Mouse (Mus musculus) limb, embryonic 12.5 days (tissue): ENCODE results near the gene Slain1. TPM values are rescaled to one million over a fixed set of nuclear protein-coding genes. Genes with fewer than 3 reads are reported as not detected.

Source experiments
- ATAC-seq: fragments of 200-750 bp; cut with Nextera tagmentation; 2 replicates; pipeline ENCODE4 v1.8.0; 2017; ENCODE audit warnings: low read depth, moderate TSS enrichment; ENCODE audit not compliant: insufficient number of reproducible peaks, insufficient read depth, low FRiP score, low TSS enrichment
- H3K27ac ChIP-seq: fragments of 300-500 bp; sonication (generic); 2 replicates; pipeline ENCODE4 v1.5.1; 2016; ENCODE audit warnings: mild to moderate bottlenecking, moderate library complexity
- H3K27me3 ChIP-seq: fragments of 300-500 bp; sonication (generic); 2 replicates; pipeline ENCODE4 v1.6.1; 2016; ENCODE audit warnings: mild to moderate bottlenecking, moderate library complexity
- H3K36me3 ChIP-seq: fragments of 300-500 bp; sonication (generic); 2 replicates; pipeline ENCODE4 v1.6.1; 2016; ENCODE audit warnings: mild to moderate bottlenecking, moderate library complexity
- H3K4me1 ChIP-seq: fragments of 300-500 bp; sonication (generic); replicated peaks from 2 replicates; pipeline ENCODE4 v1.6.1; 2016
- H3K4me2 ChIP-seq: fragments of 300-500 bp; sonication (generic); 2 replicates; pipeline ENCODE4 v1.6.1; 2016; ENCODE audit warnings: mild to moderate bottlenecking, moderate library complexity
- H3K4me3 ChIP-seq: fragments of 300-500 bp; sonication (generic); replicated peaks from 2 replicates; pipeline ENCODE4 v1.5.1; 2016; ENCODE audit warnings: mild to moderate bottlenecking
- H3K9ac ChIP-seq: fragments of 300-500 bp; sonication (generic); replicated peaks from 2 replicates; pipeline ENCODE4 v1.6.1; 2016; ENCODE audit warnings: mild to moderate bottlenecking, moderate library complexity
- H3K9me3 ChIP-seq: fragments of 300-500 bp; sonication (generic); 2 replicates; pipeline ENCODE4 v1.6.1; 2016; ENCODE audit warnings: mild to moderate bottlenecking, moderate library complexity
- WGBS: fragments of 180-500 bp; shearing (Covaris S2); methylation state at CpG from one replicate; pipeline ENCODE4 v1.1.7; 2016; 5-methylcytosine and 5-hydroxymethylcytosine counted together
- polyA plus RNA-seq: library from polyadenylated mRNA; unstranded; fragments of >200 nt; fragmentation: Nextera tagmentation; extraction: Ambion mirVana; gene quantifications from 2 replicates; pipeline ENCODE4 v1.2.1, GENCODE M21; 2016

Slain1 gene
- polyA plus RNA-seq, 1 experiment from 2014 or later = 2.8 TPM

DNA sequence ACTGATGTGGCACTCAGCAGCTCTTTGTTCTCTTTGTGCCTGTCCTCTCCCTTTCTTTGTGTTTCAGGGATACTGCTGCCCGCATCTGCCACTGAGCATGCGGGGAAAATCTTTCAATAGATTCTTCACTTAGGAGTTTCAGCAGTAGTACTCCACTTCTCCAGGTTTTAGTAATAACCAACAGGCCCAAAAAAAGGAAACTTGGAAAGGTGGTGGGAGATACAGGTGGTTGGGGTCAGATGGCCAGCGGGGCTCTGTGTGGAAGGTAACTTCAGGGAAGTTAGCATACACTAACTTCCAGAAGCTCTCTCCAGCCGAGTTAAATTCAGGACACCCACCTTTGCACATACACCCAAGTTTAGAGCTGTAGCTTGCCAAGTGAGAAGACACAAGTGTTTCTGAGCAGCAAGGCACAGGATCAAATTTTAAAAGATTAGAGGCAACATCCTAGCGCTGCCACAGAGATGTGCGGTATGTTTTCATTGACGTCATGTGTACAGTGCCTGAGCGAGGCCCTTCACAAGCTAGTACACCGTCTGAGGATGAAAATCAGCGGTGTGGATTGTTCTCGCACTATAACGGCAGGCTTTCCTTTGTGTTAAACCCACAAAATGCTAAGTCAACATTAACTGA is 1.3 kb upstream of the Slain1 start:
- WGBS = 46% methylated on average over 12 of the region's 12 CpGs
- Histone ChIP-seq H3K36me3 (no peaks in the 10 kb centered on the region), H3K4me2 (no peak overlapping the region), H3K27me3 (peaks cover 35% of the 10 kb centered on the region), H3K9ac (no peak overlapping the region), H3K4me3 (no peak overlapping the region), H3K4me1 (peaks cover 14% of the 10 kb centered on the region), H3K27ac (no peak overlapping the region), H3K9me3 (no peaks in the 10 kb centered on the region)
- no peak for ATAC-seq

DNA sequence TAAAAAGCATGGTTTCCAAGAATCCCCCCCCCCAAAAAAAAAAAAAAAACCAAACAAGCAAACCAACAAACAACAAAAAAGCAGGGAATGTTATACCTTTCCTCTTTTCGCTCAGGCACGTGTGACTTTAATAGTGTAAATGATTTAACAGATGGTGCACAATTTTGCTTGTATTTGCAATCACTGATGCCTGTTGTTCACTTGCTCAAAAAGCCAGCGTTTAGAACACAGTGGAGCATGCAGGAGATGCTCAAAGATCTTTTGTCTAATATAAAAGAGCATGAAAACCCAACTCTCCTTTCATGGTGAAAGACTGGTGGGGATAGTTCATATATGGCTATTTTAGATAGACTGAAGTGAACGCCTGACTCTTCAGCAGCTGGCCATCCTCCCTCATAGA is 726 bp upstream of the Slain1 start:
- Histone ChIP-seq H3K27me3 (peaks cover 35% of the 10 kb centered on the region), H3K4me3 (no peak overlapping the region), H3K4me2 (peak overlapping the region; percentile 99; the same call in 1 of the 2 replicates), H3K27ac (no peak overlapping the region), H3K9me3 (no peaks in the 10 kb centered on the region), H3K36me3 (no peaks in the 10 kb centered on the region), H3K9ac (no peak overlapping the region), H3K4me1 (peaks cover 14% of the 10 kb centered on the region)
- WGBS = 51% methylated on average over 4 of the region's 4 CpGs
- no peak for ATAC-seq

- Histone ChIP-seq H3K27me3 (peaks cover 35% of the 10 kb centered on the region), H3K4me3 (peak overlapping the region; percentile 77), H3K9me3 (no peaks in the 10 kb centered on the region), H3K9ac (peak overlapping the region; percentile 69), H3K36me3 (no peaks in the 10 kb centered on the region), H3K27ac (peak overlapping the region; percentile 66), H3K4me1 (peaks cover 14% of the 10 kb centered on the region), H3K4me2 (peak overlapping the region; percentile 99)
- WGBS = under 1% methylated on average over 61 of the region's 67 CpGs
- ATAC-seq = peak; percentile 63
Observed at GRCm38 (mm10) chr14:103650413-103651101, 529 bp downstream of the Slain1 start.

GRCm38 (mm10) chr14:103651106-103651505 is 1.1 kb downstream of the Slain1 start:
- Histone ChIP-seq H3K9me3 (no peaks in the 10 kb centered on the region), H3K27ac (no peak overlapping the region), H3K4me2 (peak overlapping the region; percentile 99), H3K4me3 (peak overlapping the region; percentile 77), H3K9ac (peak overlapping the region; percentile 69; the same call in 1 of the 2 replicates), H3K27me3 (peaks cover 35% of the 10 kb centered on the region), H3K4me1 (peaks cover 14% of the 10 kb centered on the region), H3K36me3 (no peaks in the 10 kb centered on the region)
- no peak for ATAC-seq
- WGBS = 5% methylated on average over 10 of the region's 11 CpGs

DNA sequence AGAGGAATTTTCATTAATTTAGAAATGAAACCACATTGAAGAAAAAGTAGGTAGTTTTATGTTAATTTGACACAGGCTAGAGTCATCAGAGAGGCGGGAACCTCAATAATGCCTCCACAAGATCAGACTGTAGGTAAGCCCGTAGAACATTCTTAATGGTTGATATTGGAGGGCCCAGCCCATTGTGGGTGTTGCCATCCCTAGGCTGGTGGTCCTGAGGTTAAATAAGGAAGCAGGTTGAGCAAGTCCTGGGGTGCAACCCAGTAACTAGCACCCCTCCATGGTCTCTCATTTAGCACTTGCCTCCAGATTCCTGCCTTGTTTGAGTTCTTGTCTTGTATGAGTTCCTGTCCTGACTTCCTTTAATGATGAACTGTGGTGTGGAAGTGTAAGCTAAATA is 1.5 kb downstream of the Slain1 start:
- Histone ChIP-seq H3K36me3 (no peaks in the 10 kb centered on the region), H3K27me3 (peaks cover 35% of the 10 kb centered on the region), H3K4me3 (no peak overlapping the region), H3K9me3 (no peaks in the 10 kb centered on the region), H3K4me1 (peaks cover 14% of the 10 kb centered on the region), H3K9ac (no peak overlapping the region), H3K27ac (no peak overlapping the region), H3K4me2 (peak overlapping the region; percentile 99)
- ATAC-seq = no peak
- 57% methylated on average over 2 of the region's 2 CpGs for WGBS

DNA sequence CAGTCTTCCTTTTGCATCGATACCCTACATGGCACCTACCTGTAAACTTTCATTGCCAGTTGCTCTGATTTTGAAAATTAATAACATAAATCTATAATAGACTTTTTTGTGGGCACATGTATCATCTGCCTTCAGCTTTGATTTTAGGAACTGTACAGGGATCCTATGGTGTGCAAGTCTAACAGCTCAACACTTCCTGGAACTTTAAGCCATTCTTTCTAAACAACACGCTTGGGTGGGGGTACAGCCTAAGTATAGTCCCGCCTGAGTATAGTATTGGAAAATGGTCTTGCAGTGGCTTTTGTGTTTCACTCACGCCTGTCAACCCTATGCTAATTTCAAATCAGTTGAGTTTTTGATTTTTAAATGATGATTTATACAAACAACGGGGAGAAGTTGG is 2.5 kb downstream of the Slain1 start:
- WGBS = 89% methylated on average over 5 of the region's 5 CpGs
- H3K4me3 ChIP-seq = no peak overlapping the region
- no peak overlapping the region for H3K27ac ChIP-seq
- H3K4me2 ChIP-seq = no peak overlapping the region
- peaks cover 35% of the 10 kb centered on the region for H3K27me3 ChIP-seq
- H3K9me3 ChIP-seq = no peaks in the 10 kb centered on the region
- no peaks in the 10 kb centered on the region for H3K36me3 ChIP-seq
- ATAC-seq = no peak
- peaks cover 14% of the 10 kb centered on the region for H3K4me1 ChIP-seq
- no peak overlapping the region for H3K9ac ChIP-seq

GRCm38 (mm10) chr14:103653800-103654199 is 3.8 kb downstream of the Slain1 start:
- no peak overlapping the region for H3K4me3 ChIP-seq
- peaks cover 31% of the 10 kb centered on the region for H3K27me3 ChIP-seq
- H3K36me3 ChIP-seq = no peaks in the 10 kb centered on the region
- no peak overlapping the region for H3K27ac ChIP-seq
- 66% methylated on average over 5 of the region's 5 CpGs for WGBS
- no peak overlapping the region for H3K9ac ChIP-seq
- no peak for ATAC-seq
- H3K4me1 ChIP-seq = peaks cover 14% of the 10 kb centered on the region
- H3K4me2 ChIP-seq = no peak overlapping the region
- no peaks in the 10 kb centered on the region for H3K9me3 ChIP-seq

DNA sequence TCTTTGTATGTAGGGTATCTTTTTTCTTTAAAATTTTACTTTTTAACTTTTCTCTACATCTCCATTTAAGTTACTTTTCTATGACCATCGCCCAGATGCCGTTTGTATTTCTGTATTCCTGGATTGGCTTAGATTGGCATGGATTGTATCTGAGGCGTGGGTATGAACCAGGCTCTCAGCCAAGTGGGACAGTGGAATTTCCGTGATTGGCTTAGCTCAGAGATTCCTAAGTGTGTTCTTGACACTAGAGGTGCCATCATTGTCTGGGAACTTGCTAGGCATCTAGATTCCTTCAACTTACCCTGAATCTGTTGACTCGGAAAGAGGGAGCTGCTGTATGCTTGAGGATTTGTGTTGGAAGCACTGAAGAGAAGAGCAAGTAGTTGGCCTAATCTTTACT is 5.4 kb downstream of the Slain1 start:
- 76% methylated on average over 5 of the region's 5 CpGs for WGBS
- no peak overlapping the region for H3K4me3 ChIP-seq
- no peak overlapping the region for H3K27ac ChIP-seq
- ATAC-seq = no peak
- no peak overlapping the region for H3K4me2 ChIP-seq
- peaks cover 16% of the 10 kb centered on the region for H3K27me3 ChIP-seq
- H3K4me1 ChIP-seq = peaks cover 7% of the 10 kb centered on the region
- no peaks in the 10 kb centered on the region for H3K9me3 ChIP-seq
- no peaks in the 10 kb centered on the region for H3K36me3 ChIP-seq
- H3K9ac ChIP-seq = no peak overlapping the region

DNA sequence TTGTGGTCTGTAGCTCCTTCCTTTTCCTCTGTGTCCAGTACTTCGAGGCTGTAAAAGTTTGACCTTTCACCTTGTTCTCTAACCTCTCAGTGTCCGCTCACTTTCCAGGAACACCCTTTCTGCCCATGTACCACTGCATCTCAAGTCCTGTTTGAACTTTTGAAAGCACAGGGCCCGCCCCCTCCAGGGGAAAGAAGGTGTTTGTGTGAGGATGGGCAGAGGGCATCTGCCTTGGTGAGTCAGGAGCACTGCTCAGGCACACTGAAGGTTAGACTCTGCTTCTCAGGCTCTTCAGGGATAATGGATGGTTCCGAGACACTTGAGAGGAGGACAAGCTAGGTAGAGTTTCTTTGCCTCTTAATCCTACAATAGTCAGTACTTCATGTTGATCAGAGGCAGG is 7.8 kb downstream of the Slain1 start:
- WGBS = 64% methylated on average over 4 of the region's 4 CpGs
- H3K27ac ChIP-seq = no peak overlapping the region
- no peaks in the 10 kb centered on the region for H3K9me3 ChIP-seq
- no peak overlapping the region for H3K4me3 ChIP-seq
- H3K4me2 ChIP-seq = no peak overlapping the region
- H3K9ac ChIP-seq = no peak overlapping the region
- H3K4me1 ChIP-seq = no peaks in the 10 kb centered on the region
- no peaks in the 10 kb centered on the region for H3K36me3 ChIP-seq
- no peak for ATAC-seq
- H3K27me3 ChIP-seq = no peaks in the 10 kb centered on the region

- Histone ChIP-seq H3K27me3 (no peaks in the 10 kb centered on the region), H3K9ac (no peak overlapping the region), H3K4me2 (no peak overlapping the region), H3K9me3 (no peaks in the 10 kb centered on the region), H3K36me3 (no peaks in the 10 kb centered on the region), H3K4me1 (no peaks in the 10 kb centered on the region), H3K4me3 (no peak overlapping the region), H3K27ac (no peak overlapping the region)
- no peak for ATAC-seq
- 82% methylated on average over 7 of the region's 7 CpGs for WGBS
Observed at GRCm38 (mm10) chr14:103663026-103663425, 13.0 kb downstream of the Slain1 start.

- no peak overlapping the region for H3K27ac ChIP-seq
- no peaks in the 10 kb centered on the region for H3K27me3 ChIP-seq
- H3K9ac ChIP-seq = no peak overlapping the region
- H3K4me3 ChIP-seq = no peak overlapping the region
- WGBS = 68% methylated on average over 4 of the region's 4 CpGs
- no peak overlapping the region for H3K4me2 ChIP-seq
- peaks cover 2% of the 10 kb centered on the region; the same call in 1 of the 2 replicates for H3K9me3 ChIP-seq
- ATAC-seq = no peak
- H3K36me3 ChIP-seq = no peaks in the 10 kb centered on the region
- H3K4me1 ChIP-seq = no peaks in the 10 kb centered on the region
Observed at GRCm38 (mm10) chr14:103664391-103664790, 14.4 kb downstream of the Slain1 start.
